Mouse (Mus musculus): ENCODE results near the gene Fgd6.
A peak's percentile ranks its signal among the peaks of the same experiment; 100 is the strongest.

The Fgd6 gene

GRCm38 (mm10) chr10:94090032-94090431 is 54.2 kb downstream of the Fgd6 start:
- DNase-seq (ENCODE audit: extremely low spot score, low spot score) = no peak

- no peak for DNase-seq (ENCODE audit: extremely low spot score, low spot score)
Observed at GRCm38 (mm10) chr10:94093534-94093933, 57.7 kb downstream of the Fgd6 start.

- no peak for DNase-seq (ENCODE audit: extremely low spot score, low spot score)
Observed at GRCm38 (mm10) chr10:94095743-94096465, 60.1 kb downstream of the Fgd6 start.

GRCm38 (mm10) chr10:94097081-94097845 is 61.5 kb downstream of the Fgd6 start:
- no peak for DNase-seq (ENCODE audit: extremely low spot score, low spot score)

- no peak for DNase-seq (ENCODE audit: extremely low spot score, low spot score)
Observed at GRCm38 (mm10) chr10:94098100-94098499, 62.3 kb downstream of the Fgd6 start.

GRCm38 (mm10) chr10:94105498-94105897 is 69.7 kb downstream of the Fgd6 start:
- no peak for DNase-seq (ENCODE audit: extremely low spot score, low spot score)

GRCm38 (mm10) chr10:94107168-94107567 is 71.4 kb downstream of the Fgd6 start:
- DNase-seq (ENCODE audit: extremely low spot score, low spot score) = no peak

- no peak for DNase-seq (ENCODE audit: extremely low spot score, low spot score)
Observed at GRCm38 (mm10) chr10:94107607-94108006, 71.8 kb downstream of the Fgd6 start.

- no peak for DNase-seq (ENCODE audit: extremely low spot score, low spot score)
Observed at GRCm38 (mm10) chr10:94108791-94109190, 73.0 kb downstream of the Fgd6 start.

- DNase-seq (ENCODE audit: extremely low spot score, low spot score) = no peak
Observed at GRCm38 (mm10) chr10:94110834-94111754, 75.3 kb downstream of the Fgd6 start.

- DNase-seq (ENCODE audit: extremely low spot score, low spot score) = no peak
Observed at GRCm38 (mm10) chr10:94112207-94112606, 76.4 kb downstream of the Fgd6 start.

GRCm38 (mm10) chr10:94115893-94116599 is 80.2 kb downstream of the Fgd6 start:
- peak; percentile 59 for DNase-seq (ENCODE audit: extremely low spot score, low spot score)

- DNase-seq (ENCODE audit: extremely low spot score, low spot score) = no peak
Observed at GRCm38 (mm10) chr10:94116781-94117340, 81.1 kb downstream of the Fgd6 start.

GRCm38 (mm10) chr10:94117916-94118315 is 82.1 kb downstream of the Fgd6 start:
- no peak for DNase-seq (ENCODE audit: extremely low spot score, low spot score)

- DNase-seq (ENCODE audit: extremely low spot score, low spot score) = no peak
Observed at GRCm38 (mm10) chr10:94118993-94119392, 83.2 kb downstream of the Fgd6 start.

- no peak for DNase-seq (ENCODE audit: extremely low spot score, low spot score)
Observed at GRCm38 (mm10) chr10:94120676-94121075, 84.9 kb downstream of the Fgd6 start.

- no peak for DNase-seq (ENCODE audit: extremely low spot score, low spot score)
Observed at GRCm38 (mm10) chr10:94122595-94122994, 86.8 kb downstream of the Fgd6 start.

- no peak for DNase-seq (ENCODE audit: extremely low spot score, low spot score)
Observed at GRCm38 (mm10) chr10:94123581-94123980, 87.8 kb downstream of the Fgd6 start.

GRCm38 (mm10) chr10:94124376-94124775 is 88.6 kb downstream of the Fgd6 start:
- no peak for DNase-seq (ENCODE audit: extremely low spot score, low spot score)

- no peak for DNase-seq (ENCODE audit: extremely low spot score, low spot score)
Observed at GRCm38 (mm10) chr10:94129680-94130119, 93.9 kb downstream of the Fgd6 start.

GRCm38 (mm10) chr10:94133081-94133480 is 97.3 kb downstream of the Fgd6 start:
- no peak for DNase-seq (ENCODE audit: extremely low spot score, low spot score)

All from neural tube, embryonic 10.5 days (tissue).